Mouse (Mus musculus) liver, postnatal 0 days (tissue): ENCODE results near the gene Tssk4. TPM values are rescaled to one million over a fixed set of nuclear protein-coding genes. Genes with fewer than 3 reads are reported as not detected.

Experiments used
- ATAC-seq: fragments of 200-750 bp; cut with Nextera tagmentation; 2 replicates; pipeline ENCODE4 v1.8.0; 2017; ENCODE audit warnings: mild to moderate bottlenecking, moderate library complexity
- DNase-seq: peaks from one replicate; pipeline ENCODE4 v3.0.0-alpha.2; 2016
- H3K27ac ChIP-seq: fragments of 300-500 bp; sonication (generic); 2 replicates; pipeline ENCODE4 v1.5.1; 2014; ENCODE audit warnings: antibody characterized with exemption, moderate library complexity, mild to moderate bottlenecking, low read depth
- H3K27me3 ChIP-seq: fragments of 300-500 bp; sonication (generic); 2 replicates; pipeline ENCODE4 v1.6.1; 2014; ENCODE audit warnings: low read length, control low read depth, mixed read lengths; ENCODE audit not compliant: insufficient read depth
- H3K36me3 ChIP-seq: fragments of 300-500 bp; sonication (generic); replicated peaks from 2 replicates; pipeline ENCODE4 v1.6.1; 2014; ENCODE audit warnings: mild to moderate bottlenecking, control low read depth, low read length, moderate library complexity, mixed read lengths; ENCODE audit not compliant: insufficient read depth
- H3K4me1 ChIP-seq: fragments of 300-500 bp; sonication (generic); 2 replicates; pipeline ENCODE4 v1.6.1; 2014; ENCODE audit warnings: antibody characterized with exemption, mild to moderate bottlenecking, control low read depth; ENCODE audit not compliant: insufficient read depth
- H3K4me2 ChIP-seq: fragments of 300-500 bp; sonication (generic); 2 replicates; pipeline ENCODE4 v1.6.1; 2014; ENCODE audit warnings: low read depth, mild to moderate bottlenecking, low read length, moderate library complexity, mixed read lengths
- H3K4me3 ChIP-seq: fragments of 300-500 bp; sonication (generic); 2 replicates; pipeline ENCODE4 v1.5.1; 2014; ENCODE audit warnings: low read depth, low read length
- H3K9ac ChIP-seq: fragments of 300-500 bp; sonication (generic); replicated peaks from 2 replicates; pipeline ENCODE4 v1.6.1; 2014; ENCODE audit warnings: mild to moderate bottlenecking, moderate library complexity
- H3K9me3 ChIP-seq: fragments of 300-500 bp; sonication (generic); 2 replicates; pipeline ENCODE4 v1.6.1; 2016; ENCODE audit warnings: mild to moderate bottlenecking, control low read depth, low read length, mixed read lengths
- CTCF ChIP-seq: sonication (generic); IDR thresholded peaks from 2 replicates; pipeline ENCODE4 v1.5.1; 2016; ENCODE audit warnings: antibody characterized with exemption, low read depth
- EP300 ChIP-seq: IDR thresholded peaks from 2 replicates; pipeline ENCODE4 v1.6.1; 2016; ENCODE audit warnings: antibody characterized with exemption, low read depth, mild to moderate bottlenecking
- WGBS: fragments of 180-500 bp; shearing (Covaris S2); extraction: QIAGEN DNeasy Blood & Tissue Kit; methylation state at CpG from one replicate; pipeline ENCODE4 v1.1.7; 2014; ENCODE audit not compliant: insufficient replicate concordance; 5-methylcytosine and 5-hydroxymethylcytosine counted together
- polyA plus RNA-seq: library from polyadenylated mRNA; unstranded; fragments of >200 nt; fragmentation: Nextera tagmentation; extraction: Ambion mirVana; gene quantifications from 2 replicates; pipeline ENCODE4 v1.2.1, GENCODE M21; 2015

Gene Tssk4
- polyA plus RNA-seq, 1 experiment from 2014 or later: 0.06 TPM

- no peak overlapping the region for H3K4me3 ChIP-seq
- peaks cover 27% of the 10 kb centered on the region for H3K36me3 ChIP-seq
- no peak for TF ChIP-seq EP300
- no peak for TF ChIP-seq CTCF
- ATAC-seq: no peak
- H3K4me1 ChIP-seq: peaks cover 15% of the 10 kb centered on the region
- H3K27me3 ChIP-seq: 0 out of 2 replicates have a peak, but pooled peaks cover 2% of the 10 kb centered on the region
- whole genome bisulfite sequencing: 59% methylated on average over 6 of the region's 6 CpGs
- no peak overlapping the region for H3K4me2 ChIP-seq
- H3K27ac ChIP-seq: peak overlapping the region; percentile 31; the same call in 1 of the 2 replicates
- H3K9me3 ChIP-seq: no peaks in the 10 kb centered on the region
- no peak for DNase-seq
- no peak overlapping the region for H3K9ac ChIP-seq
Observed at GRCm38 (mm10) chr14:55613346-55613745, 36.6 kb upstream of the Tssk4 start.

- Histone ChIP-seq H3K4me3 (no peak overlapping the region), H3K4me1 (peaks cover 21% of the 10 kb centered on the region), H3K27ac (peak overlapping the region; percentile 77), H3K9me3 (no peaks in the 10 kb centered on the region), H3K9ac (no peak overlapping the region), H3K27me3 (peaks cover 8% of the 10 kb centered on the region; the same call in 1 of the 2 replicates), H3K4me2 (no peak overlapping the region), H3K36me3 (peaks cover 14% of the 10 kb centered on the region)
- 48% methylated on average over 7 of the region's 7 CpGs for WGBS
- no peak for DNase-seq
- TF ChIP-seq CTCF (peak; percentile 7; the same call in 1 of the 2 replicates), EP300 (peak; percentile 94)
- ATAC-seq: peak; percentile 81
Observed at GRCm38 (mm10) chr14:55614565-55615178, 35.3 kb upstream of the Tssk4 start.

- Histone ChIP-seq H3K4me3 (no peak overlapping the region), H3K27me3 (peaks cover 8% of the 10 kb centered on the region; the same call in 1 of the 2 replicates), H3K9ac (no peak overlapping the region), H3K4me1 (peaks cover 21% of the 10 kb centered on the region), H3K36me3 (0 out of 2 replicates have a peak, but pooled peaks cover 2% of the 10 kb centered on the region), H3K4me2 (no peak overlapping the region), H3K27ac (peak overlapping the region; percentile 48; the same call in 1 of the 2 replicates), H3K9me3 (no peaks in the 10 kb centered on the region)
- TF ChIP-seq CTCF: no peak
- TF ChIP-seq EP300: no peak
- WGBS: 56% methylated on average over 2 of the region's 2 CpGs
- ATAC-seq: no peak
- no peak for DNase-seq
Observed at GRCm38 (mm10) chr14:55615876-55616275, 34.1 kb upstream of the Tssk4 start.

- H3K36me3 ChIP-seq: no peaks in the 10 kb centered on the region
- 70% methylated on average over 2 of the region's 2 CpGs for WGBS
- no peak overlapping the region; the same call in 1 of the 2 replicates for H3K27ac ChIP-seq
- ATAC-seq (no peak), DNase-seq (no peak)
- no peak overlapping the region for H3K4me2 ChIP-seq
- peaks cover 8% of the 10 kb centered on the region; the same call in 1 of the 2 replicates for H3K27me3 ChIP-seq
- no peak overlapping the region for H3K4me3 ChIP-seq
- peaks cover 21% of the 10 kb centered on the region for H3K4me1 ChIP-seq
- no peaks in the 10 kb centered on the region for H3K9me3 ChIP-seq
- TF ChIP-seq EP300: no peak
- TF ChIP-seq CTCF: no peak
- no peak overlapping the region for H3K9ac ChIP-seq
Observed at GRCm38 (mm10) chr14:55616844-55617243, 33.1 kb upstream of the Tssk4 start.

- H3K36me3 ChIP-seq: no peaks in the 10 kb centered on the region
- WGBS: 28% methylated on average over 21 of the region's 21 CpGs
- H3K27ac ChIP-seq: peak within 1 kb of the TSS; percentile 22; the same call in 1 of the 2 replicates
Observed at GRCm38 (mm10) chr14:55617822-55618221, 32.2 kb upstream of the Tssk4 start, which contains the start of gene Rec8. Gene Rec8 (plus strand): TSS chr14:55618037.

GRCm38 (mm10) chr14:55618486-55619195 lies 31.3 kb upstream of the Tssk4 start:
- Histone ChIP-seq H3K9me3 (no peaks in the 10 kb centered on the region), H3K4me2 (peak overlapping the region; percentile 72), H3K4me1 (peaks cover 21% of the 10 kb centered on the region), H3K27ac (0 out of 2 replicates have a peak overlapping the region, but pooled peaks have one; percentile 22), H3K9ac (peak overlapping the region; percentile 50), H3K36me3 (no peaks in the 10 kb centered on the region; the same call in 1 of the 2 replicates), H3K27me3 (peaks cover 8% of the 10 kb centered on the region; the same call in 1 of the 2 replicates), H3K4me3 (peak overlapping the region; percentile 39)
- TF ChIP-seq CTCF (no peak), EP300 (peak; percentile 77)
- ATAC-seq (peak; percentile 32), DNase-seq (peak; percentile 45)
- WGBS: 26% methylated on average over 22 of the region's 22 CpGs

More at GRCm38 (mm10) chr14:55617822-55618221, 32.2 kb upstream of the Tssk4 start, which contains the start of gene Rec8:
- Histone ChIP-seq H3K27me3 (peaks cover 8% of the 10 kb centered on the region; the same call in 1 of the 2 replicates), H3K4me2 (peak within 1 kb of the TSS; percentile 72), H3K4me3 (peak within 1 kb of the TSS; percentile 39), H3K4me1 (peaks cover 21% of the 10 kb centered on the region), H3K9ac (peak within 1 kb of the TSS; percentile 50), H3K9me3 (no peaks in the 10 kb centered on the region)
- DNase-seq (peak; percentile 62), ATAC-seq (peak; percentile 71)
- TF ChIP-seq EP300: no peak
- peak; percentile 45 for TF ChIP-seq CTCF
